Mouse (Mus musculus) heart, postnatal 0 days (tissue): Measurements from ENCODE around the gene Pdhx. TPM values are rescaled to one million over a fixed set of nuclear protein-coding genes. Genes with fewer than 3 reads are reported as not detected.
A peak's percentile ranks its signal among the peaks of the same experiment; 100 is the strongest.

Source experiments
- ATAC-seq: fragments of 200-750 bp; cut with Nextera tagmentation; 2 replicates; pipeline ENCODE4 v1.8.0; 2017; ENCODE audit warnings: low read depth, moderate number of reproducible peaks, moderate library complexity; ENCODE audit not compliant: insufficient read depth
- DNase-seq: peaks from one replicate; pipeline ENCODE4 v3.0.0-alpha.2; 2016; ENCODE audit warnings: low spot score
- H3K27ac ChIP-seq: fragments of 300-500 bp; sonication (generic); 2 replicates; pipeline ENCODE4 v1.5.1; 2014; ENCODE audit warnings: low read depth, mild to moderate bottlenecking
- H3K27me3 ChIP-seq: fragments of 300-500 bp; sonication (generic); 2 replicates; pipeline ENCODE4 v1.6.1; 2014; ENCODE audit warnings: low read length, mixed read lengths; ENCODE audit not compliant: control insufficient read depth, insufficient read depth
- H3K36me3 ChIP-seq: fragments of 300-500 bp; sonication (generic); replicated peaks from 2 replicates; pipeline ENCODE4 v1.6.1; 2014; ENCODE audit warnings: low read length, mixed read lengths; ENCODE audit not compliant: control insufficient read depth, insufficient read depth
- H3K4me1 ChIP-seq: fragments of 300-500 bp; sonication (generic); 2 replicates; pipeline ENCODE4 v1.6.1; 2014; ENCODE audit warnings: antibody characterized with exemption; ENCODE audit not compliant: control insufficient read depth, insufficient read depth
- H3K4me2 ChIP-seq: fragments of 300-500 bp; sonication (generic); 2 replicates; pipeline ENCODE4 v1.6.1; 2014; ENCODE audit warnings: low read depth, mild to moderate bottlenecking, low read length, moderate library complexity
- H3K4me3 ChIP-seq: fragments of 300-500 bp; sonication (generic); 2 replicates; pipeline ENCODE4 v1.5.1; 2014; ENCODE audit warnings: low read depth, low read length
- H3K9ac ChIP-seq: fragments of 300-500 bp; sonication (generic); replicated peaks from 2 replicates; pipeline ENCODE4 v1.6.1; 2014; ENCODE audit warnings: low read depth, low read length, mixed read lengths
- H3K9me3 ChIP-seq: fragments of 300-500 bp; sonication (generic); replicated peaks from 2 replicates; pipeline ENCODE4 v1.6.1; 2016; ENCODE audit warnings: low read length; ENCODE audit not compliant: control insufficient read depth
- CTCF ChIP-seq: IDR thresholded peaks from 2 replicates; pipeline ENCODE4 v1.5.1; 2016; ENCODE audit warnings: antibody characterized with exemption, control low read depth, low read depth
- EP300 ChIP-seq: IDR thresholded peaks from 2 replicates; pipeline ENCODE4 v1.6.1; 2016; ENCODE audit warnings: antibody characterized with exemption, low read depth
- WGBS: fragments of 180-500 bp; shearing (Covaris S2); extraction: QIAGEN DNeasy Blood & Tissue Kit; methylation state at CpG from one replicate; pipeline ENCODE4 v1.1.7; 2014; 5-methylcytosine and 5-hydroxymethylcytosine counted together
- polyA plus RNA-seq: library from polyadenylated mRNA; unstranded; fragments of >200 nt; fragmentation: Nextera tagmentation; extraction: Ambion mirVana; gene quantifications from 2 replicates; pipeline ENCODE4 v1.2.1, GENCODE M21; 2015
- total RNA-seq: library from RNA; depleted of rRNA; stranded (reverse); fragments of >200 nt; gene quantifications from 2 replicates; pipeline ENCODE4 v1.2.3, GENCODE M21; 2014; ENCODE audit warnings: low replicate concordance

Pdhx gene
- total and polyA plus RNA-seq, 2 experiments from 2014 or later: 50.5 to 99.2 TPM

- no peak for DNase-seq
- H3K9ac ChIP-seq: no peak overlapping the region
- no peaks in the 10 kb centered on the region for H3K36me3 ChIP-seq
- no peak overlapping the region for H3K4me3 ChIP-seq
- no peaks in the 10 kb centered on the region for H3K9me3 ChIP-seq
- WGBS: 48% methylated on average over 2 of the region's 2 CpGs
- TF ChIP-seq EP300: no peak
- no peak for TF ChIP-seq CTCF
- H3K27ac ChIP-seq: no peak overlapping the region
- H3K4me1 ChIP-seq: no peaks in the 10 kb centered on the region
- no peak overlapping the region for H3K4me2 ChIP-seq
- no peak for ATAC-seq
- no peaks in the 10 kb centered on the region for H3K27me3 ChIP-seq
Observed at GRCm38 (mm10) chr2:102982822-102983221, 90.5 kb downstream of the Pdhx start.

GRCm38 (mm10) chr2:102981446-102982314 lies 91.6 kb downstream of the Pdhx start:
- H3K4me2 ChIP-seq: no peak overlapping the region
- H3K9ac ChIP-seq: no peak overlapping the region
- TF ChIP-seq CTCF: peak; percentile 10; the same call in 1 of the 2 replicates
- no peak for TF ChIP-seq EP300
- H3K27me3 ChIP-seq: no peaks in the 10 kb centered on the region
- no peaks in the 10 kb centered on the region for H3K36me3 ChIP-seq
- H3K27ac ChIP-seq: no peak overlapping the region
- DNase-seq (no peak), ATAC-seq (no peak)
- no peaks in the 10 kb centered on the region for H3K4me1 ChIP-seq
- H3K4me3 ChIP-seq: no peak overlapping the region
- 77% methylated on average over 8 of the region's 8 CpGs for WGBS
- 0 out of 2 replicates have a peak, but pooled peaks cover 6% of the 10 kb centered on the region for H3K9me3 ChIP-seq

- Histone ChIP-seq H3K4me3 (no peak overlapping the region), H3K27me3 (no peaks in the 10 kb centered on the region), H3K27ac (no peak overlapping the region), H3K36me3 (no peaks in the 10 kb centered on the region), H3K4me1 (no peaks in the 10 kb centered on the region), H3K9me3 (0 out of 2 replicates have a peak, but pooled peaks cover 6% of the 10 kb centered on the region), H3K9ac (no peak overlapping the region), H3K4me2 (no peak overlapping the region)
- ATAC-seq: no peak
- no peak for TF ChIP-seq CTCF
- TF ChIP-seq EP300: no peak
- no peak for DNase-seq
- 60% methylated on average over 2 of the region's 2 CpGs for WGBS
Observed at GRCm38 (mm10) chr2:102980870-102981269, 92.4 kb downstream of the Pdhx start.

GRCm38 (mm10) chr2:102979519-102979918 lies 93.8 kb downstream of the Pdhx start:
- H3K4me3 ChIP-seq: no peak overlapping the region
- 56% methylated on average over 2 of the region's 2 CpGs for WGBS
- H3K4me2 ChIP-seq: no peak overlapping the region
- H3K9me3 ChIP-seq: 0 out of 2 replicates have a peak, but pooled peaks cover 6% of the 10 kb centered on the region
- H3K27me3 ChIP-seq: no peaks in the 10 kb centered on the region
- no peak for TF ChIP-seq CTCF
- no peak for TF ChIP-seq EP300
- H3K9ac ChIP-seq: no peak overlapping the region
- ATAC-seq (no peak), DNase-seq (no peak)
- no peaks in the 10 kb centered on the region for H3K4me1 ChIP-seq
- H3K27ac ChIP-seq: no peak overlapping the region
- H3K36me3 ChIP-seq: no peaks in the 10 kb centered on the region

GRCm38 (mm10) chr2:102979112-102979511 lies 94.2 kb downstream of the Pdhx start:
- H3K4me1 ChIP-seq: no peaks in the 10 kb centered on the region
- no peak overlapping the region for H3K27ac ChIP-seq
- DNase-seq (no peak), ATAC-seq (no peak)
- TF ChIP-seq EP300 (no peak), CTCF (no peak)
- H3K4me3 ChIP-seq: no peak overlapping the region
- H3K9me3 ChIP-seq: 0 out of 2 replicates have a peak, but pooled peaks cover 6% of the 10 kb centered on the region
- no peak overlapping the region for H3K4me2 ChIP-seq
- no peaks in the 10 kb centered on the region for H3K27me3 ChIP-seq
- H3K36me3 ChIP-seq: no peaks in the 10 kb centered on the region
- H3K9ac ChIP-seq: no peak overlapping the region
